Mouse (Mus musculus) bone marrow, adult 2 months (tissue): ENCODE results near the gene Tbc1d10c. TPM values are rescaled to one million over a fixed set of nuclear protein-coding genes. Genes with fewer than 3 reads are reported as not detected.

ENCODE experiments used
- H3K27ac ChIP-seq: fragments of 200-500 bp; 2 replicates; pipeline ENCODE4 v1.5.1; 2012; ENCODE audit warnings: low read depth, mild to moderate bottlenecking, control low read depth, inconsistent platforms, low read length; ENCODE audit not compliant: control insufficient read depth, poor library complexity, insufficient read depth
- H3K4me1 ChIP-seq: fragments of 200-500 bp; 2 replicates; pipeline ENCODE4 v1.6.1; 2011; ENCODE audit warnings: low read length; ENCODE audit not compliant: control insufficient read depth, insufficient read depth
- H3K4me3 ChIP-seq: fragments of 200-500 bp; replicated peaks from 2 replicates; pipeline ENCODE3; 2011; ENCODE audit warnings: mild to moderate bottlenecking, low read depth, low read length, control low read depth; ENCODE audit not compliant: control insufficient read depth
- CTCF ChIP-seq: fragments of 200-500 bp; IDR thresholded peaks from 2 replicates; pipeline ENCODE4 v1.5.1; 2011; ENCODE audit warnings: low read length, control low read depth; ENCODE audit not compliant: control insufficient read depth, insufficient read depth
- POLR2A ChIP-seq: fragments of 200-500 bp; IDR thresholded peaks from 2 replicates; pipeline ENCODE4 v1.6.1; 2011; ENCODE audit warnings: low read depth, mild to moderate bottlenecking, control low read depth, low read length, borderline replicate concordance; ENCODE audit not compliant: control insufficient read depth
- WGBS: fragments of 180-500 bp; shearing (Covaris S2); methylation state at CpG from one replicate; pipeline ENCODE4 v1.1.7; 2018; 5-methylcytosine and 5-hydroxymethylcytosine counted together
- polyA plus RNA-seq: library from polyadenylated mRNA; stranded (reverse); fragments of >200 nt; gene quantifications from 2 replicates; pipeline ENCODE4 v1.2.4, GENCODE M21; 2011; ENCODE audit warnings: low replicate concordance; ENCODE audit not compliant: missing spikeins, insufficient read depth, insufficient read length

Gene Tbc1d10c
- polyA plus RNA-seq, 1 experiment = 168 TPM

- Histone ChIP-seq H3K4me1 (peaks cover 10% of the 10 kb centered on the region), H3K4me3 (peak overlapping the region; percentile 85), H3K27ac (peak overlapping the region; percentile 90)
- TF ChIP-seq POLR2A (no peak), CTCF (no peak)
- WGBS = 56% methylated on average over 11 of the region's 11 CpGs
Measured at GRCm38 (mm10) chr19:4149283-4149682, 41.8 kb downstream of the Tbc1d10c start.

GRCm38 (mm10) chr19:4148819-4149218 lies 42.3 kb downstream of the Tbc1d10c start:
- TF ChIP-seq POLR2A = no peak
- TF ChIP-seq CTCF = no peak
- Histone ChIP-seq H3K27ac (peak overlapping the region; percentile 90), H3K4me1 (peaks cover 9% of the 10 kb centered on the region), H3K4me3 (peak overlapping the region; percentile 85)
- WGBS = 3% methylated on average over 8 of the region's 8 CpGs

GRCm38 (mm10) chr19:4148491-4148806 lies 42.6 kb downstream of the Tbc1d10c start, which contains the start of gene Coro1b:
Gene Coro1b, plus strand, starts transcription at chr19:4148619.
- peaks cover 9% of the 10 kb centered on the region; the same call in 1 of the 2 replicates for H3K4me1 ChIP-seq
- H3K4me3 ChIP-seq = peak within 1 kb of the TSS; percentile 85
- no peak for TF ChIP-seq CTCF
- TF ChIP-seq POLR2A = peak; percentile 63; the same call in 1 of the 2 replicates
- peak within 1 kb of the TSS; percentile 90 for H3K27ac ChIP-seq
- WGBS = 1% methylated on average over 33 of the region's 33 CpGs

- 36% methylated on average over 9 of the region's 9 CpGs for WGBS
- Histone ChIP-seq H3K4me1 (peaks cover 10% of the 10 kb centered on the region), H3K4me3 (peak overlapping the region; percentile 85), H3K27ac (peak overlapping the region; percentile 90)
- TF ChIP-seq POLR2A = no peak
- no peak for TF ChIP-seq CTCF
Measured at GRCm38 (mm10) chr19:4147782-4148490, 43.1 kb downstream of the Tbc1d10c start.

- TF ChIP-seq CTCF (no peak), POLR2A (no peak)
- Histone ChIP-seq H3K27ac (peak overlapping the region; percentile 40), H3K4me1 (peaks cover 11% of the 10 kb centered on the region), H3K4me3 (no peak overlapping the region)
- WGBS = 47% methylated on average over 3 of the region's 3 CpGs
Measured at GRCm38 (mm10) chr19:4147022-4147405, 44.1 kb downstream of the Tbc1d10c start.

- WGBS = 78% methylated on average over 12 of the region's 12 CpGs
- H3K4me1 ChIP-seq = peaks cover 11% of the 10 kb centered on the region
Measured at GRCm38 (mm10) chr19:4146366-4147021, 44.6 kb downstream of the Tbc1d10c start.

GRCm38 (mm10) chr19:4145936-4146335 lies 45.1 kb downstream of the Tbc1d10c start:
- Histone ChIP-seq H3K4me1 (peaks cover 11% of the 10 kb centered on the region), H3K27ac (no peak overlapping the region), H3K4me3 (no peak overlapping the region)
- 89% methylated on average over 5 of the region's 5 CpGs for WGBS
- no peak for TF ChIP-seq CTCF
- TF ChIP-seq POLR2A = no peak

More at GRCm38 (mm10) chr19:4146366-4147021, 44.6 kb downstream of the Tbc1d10c start:
- TF ChIP-seq CTCF (no peak), POLR2A (no peak)
- Histone ChIP-seq H3K4me3 (no peak overlapping the region), H3K27ac (peak overlapping the region; percentile 16; the same call in 1 of the 2 replicates)

GRCm38 (mm10) chr19:4144550-4145498 lies 46.3 kb downstream of the Tbc1d10c start:
- H3K27ac ChIP-seq = peak overlapping the region; percentile 69
- 54% methylated on average over 16 of the region's 16 CpGs for WGBS
- TF ChIP-seq CTCF (no peak), POLR2A (no peak)
- H3K4me3 ChIP-seq = no peak overlapping the region
- peaks cover 9% of the 10 kb centered on the region for H3K4me1 ChIP-seq
